Mouse (Mus musculus): ENCODE results near the gene Gngt2. TPM values are rescaled to one million over a fixed set of nuclear protein-coding genes. Genes with fewer than 3 reads are reported as not detected.

Gene Gngt2
- polyA plus RNA-seq, 1 experiment = 2.7 TPM

- Histone ChIP-seq H3ac (ENCODE audit: control insufficient read depth, insufficient read length, low read depth) (no peak overlapping the region), H3K36me3 (ENCODE audit: control insufficient read depth, insufficient read depth) (no peaks in the 10 kb centered on the region), H3K79me3 (ENCODE audit: low read depth) (no peaks in the 10 kb centered on the region), H3K27me3 (ENCODE audit: control insufficient read depth, insufficient read depth, insufficient read length) (no peaks in the 10 kb centered on the region), H3K4me3 (ENCODE audit: insufficient read depth, poor library complexity, severe bottlenecking) (no peak overlapping the region), H3K79me2 (ENCODE audit: control insufficient read depth, insufficient read depth) (no peaks in the 10 kb centered on the region)
- TF ChIP-seq FOSL1 (IDR thresholded peaks at IDR 0.05; ENCODE audit: insufficient read depth, low read length, poor library complexity, severe bottlenecking) = no peak
- no peak for TF ChIP-seq USF1 (IDR thresholded peaks at IDR 0.05; ENCODE audit: low read depth)
- TF ChIP-seq MYOG (IDR thresholded peaks at IDR 0.05; ENCODE audit: control insufficient read depth, extremely low read depth, insufficient read length) = no peak
These were observed 4.4 kb downstream of the Gngt2 start for GRCm38 (mm10) chr11:95841498-95841830.

- no peak within 1 kb of the TSS for H3ac ChIP-seq (ENCODE audit: control insufficient read depth, insufficient read length, low read depth)
- TF ChIP-seq USF1 (IDR thresholded peaks at IDR 0.05; ENCODE audit: low read depth) (no peak), CTCF (IDR thresholded peaks at IDR 0.05; ENCODE audit: control insufficient read depth, insufficient read depth, insufficient read length) (no peak), MYOD1 (IDR thresholded peaks at IDR 0.05; ENCODE audit: control insufficient read depth, insufficient read length, low read depth) (no peak), MAX (IDR thresholded peaks at IDR 0.05) (no peak), CEBPB (IDR thresholded peaks at IDR 0.05; ENCODE audit: low read depth) (no peak), MYOG (IDR thresholded peaks at IDR 0.05; ENCODE audit: control insufficient read depth, extremely low read depth, insufficient read length) (no peak), FOSL1 (IDR thresholded peaks at IDR 0.05; ENCODE audit: insufficient read depth, low read length, poor library complexity, severe bottlenecking) (no peak)
- no peaks in the 10 kb centered on the region for H3K79me3 ChIP-seq (ENCODE audit: low read depth)
- no peaks in the 10 kb centered on the region for H3K27me3 ChIP-seq (ENCODE audit: control insufficient read depth, insufficient read depth, insufficient read length)
- no peak within 1 kb of the TSS for H3K4me3 ChIP-seq (ENCODE audit: insufficient read depth, poor library complexity, severe bottlenecking)
- H3K79me2 ChIP-seq (ENCODE audit: control insufficient read depth, insufficient read depth) = no peaks in the 10 kb centered on the region
- H3K36me3 ChIP-seq (ENCODE audit: control insufficient read depth, insufficient read depth) = no peaks in the 10 kb centered on the region
These were observed 5.2 kb downstream of the Gngt2 start, which contains the start of gene Abi3 for GRCm38 (mm10) chr11:95842074-95842681. Abi3 (minus strand) TSS chr11:95842476.

- no peak overlapping the region for H3K4me3 ChIP-seq (ENCODE audit: insufficient read depth, poor library complexity, severe bottlenecking)
- H3K79me2 ChIP-seq (ENCODE audit: control insufficient read depth, insufficient read depth) = no peaks in the 10 kb centered on the region
- no peaks in the 10 kb centered on the region for H3K79me3 ChIP-seq (ENCODE audit: low read depth)
- H3K36me3 ChIP-seq (ENCODE audit: control insufficient read depth, insufficient read depth) = no peaks in the 10 kb centered on the region
- H3K27me3 ChIP-seq (ENCODE audit: control insufficient read depth, insufficient read depth, insufficient read length) = no peaks in the 10 kb centered on the region
- TF ChIP-seq MYOD1 (IDR thresholded peaks at IDR 0.05; ENCODE audit: control insufficient read depth, insufficient read length, low read depth) (no peak), MAX (IDR thresholded peaks at IDR 0.05) (no peak), FOSL1 (IDR thresholded peaks at IDR 0.05; ENCODE audit: insufficient read depth, low read length, poor library complexity, severe bottlenecking) (no peak), MYOG (IDR thresholded peaks at IDR 0.05; ENCODE audit: control insufficient read depth, extremely low read depth, insufficient read length) (no peak), CEBPB (IDR thresholded peaks at IDR 0.05; ENCODE audit: low read depth) (no peak), USF1 (IDR thresholded peaks at IDR 0.05; ENCODE audit: low read depth) (no peak), CTCF (IDR thresholded peaks at IDR 0.05; ENCODE audit: control insufficient read depth, insufficient read depth, insufficient read length) (no peak)
- H3ac ChIP-seq (ENCODE audit: control insufficient read depth, insufficient read length, low read depth) = no peak overlapping the region
These were observed 5.9 kb downstream of the Gngt2 start for GRCm38 (mm10) chr11:95842953-95843352.

- Histone ChIP-seq H3K27me3 (ENCODE audit: control insufficient read depth, insufficient read depth, insufficient read length) (no peaks in the 10 kb centered on the region), H3K4me3 (ENCODE audit: insufficient read depth, poor library complexity, severe bottlenecking) (no peak overlapping the region), H3K36me3 (ENCODE audit: control insufficient read depth, insufficient read depth) (no peaks in the 10 kb centered on the region), H3ac (ENCODE audit: control insufficient read depth, insufficient read length, low read depth) (no peak overlapping the region), H3K79me3 (ENCODE audit: low read depth) (no peaks in the 10 kb centered on the region), H3K79me2 (ENCODE audit: control insufficient read depth, insufficient read depth) (no peaks in the 10 kb centered on the region)
- TF ChIP-seq MYOD1 (IDR thresholded peaks at IDR 0.05; ENCODE audit: control insufficient read depth, insufficient read length, low read depth) = no peak
- TF ChIP-seq FOSL1 (IDR thresholded peaks at IDR 0.05; ENCODE audit: insufficient read depth, low read length, poor library complexity, severe bottlenecking) = no peak
- TF ChIP-seq CTCF (IDR thresholded peaks at IDR 0.05; ENCODE audit: control insufficient read depth, insufficient read depth, insufficient read length) = no peak
- no peak for TF ChIP-seq MYOG (IDR thresholded peaks at IDR 0.05; ENCODE audit: control insufficient read depth, extremely low read depth, insufficient read length)
- TF ChIP-seq CEBPB (IDR thresholded peaks at IDR 0.05; ENCODE audit: low read depth) = no peak
- TF ChIP-seq USF1 (IDR thresholded peaks at IDR 0.05; ENCODE audit: low read depth) = no peak
- TF ChIP-seq MAX (IDR thresholded peaks at IDR 0.05) = no peak
These were observed 6.5 kb downstream of the Gngt2 start for GRCm38 (mm10) chr11:95843421-95843950.

- TF ChIP-seq FOSL1 (IDR thresholded peaks at IDR 0.05; ENCODE audit: insufficient read depth, low read length, poor library complexity, severe bottlenecking) = no peak
- TF ChIP-seq MYOD1 (IDR thresholded peaks at IDR 0.05; ENCODE audit: control insufficient read depth, insufficient read length, low read depth) = no peak
- TF ChIP-seq CEBPB (IDR thresholded peaks at IDR 0.05; ENCODE audit: low read depth) = no peak
- TF ChIP-seq MYOG (IDR thresholded peaks at IDR 0.05; ENCODE audit: control insufficient read depth, extremely low read depth, insufficient read length) = no peak
- no peak for TF ChIP-seq USF1 (IDR thresholded peaks at IDR 0.05; ENCODE audit: low read depth)
- no peak for TF ChIP-seq MAX (IDR thresholded peaks at IDR 0.05)
- TF ChIP-seq CTCF (IDR thresholded peaks at IDR 0.05; ENCODE audit: control insufficient read depth, insufficient read depth, insufficient read length) = no peak
- H3K79me2 ChIP-seq (ENCODE audit: control insufficient read depth, insufficient read depth) = no peaks in the 10 kb centered on the region
- no peak overlapping the region for H3K4me3 ChIP-seq (ENCODE audit: insufficient read depth, poor library complexity, severe bottlenecking)
- no peaks in the 10 kb centered on the region for H3K36me3 ChIP-seq (ENCODE audit: control insufficient read depth, insufficient read depth)
- no peak overlapping the region for H3ac ChIP-seq (ENCODE audit: control insufficient read depth, insufficient read length, low read depth)
- peaks cover 3% of the 10 kb centered on the region for H3K27me3 ChIP-seq (ENCODE audit: control insufficient read depth, insufficient read depth, insufficient read length)
- no peaks in the 10 kb centered on the region for H3K79me3 ChIP-seq (ENCODE audit: low read depth)
These were observed 7.9 kb downstream of the Gngt2 start for GRCm38 (mm10) chr11:95844935-95845334.

Measured in C2C12 (cell line).